8 mouse cellular contexts compared by ENCODE assay signal in the genomic region with DNA sequence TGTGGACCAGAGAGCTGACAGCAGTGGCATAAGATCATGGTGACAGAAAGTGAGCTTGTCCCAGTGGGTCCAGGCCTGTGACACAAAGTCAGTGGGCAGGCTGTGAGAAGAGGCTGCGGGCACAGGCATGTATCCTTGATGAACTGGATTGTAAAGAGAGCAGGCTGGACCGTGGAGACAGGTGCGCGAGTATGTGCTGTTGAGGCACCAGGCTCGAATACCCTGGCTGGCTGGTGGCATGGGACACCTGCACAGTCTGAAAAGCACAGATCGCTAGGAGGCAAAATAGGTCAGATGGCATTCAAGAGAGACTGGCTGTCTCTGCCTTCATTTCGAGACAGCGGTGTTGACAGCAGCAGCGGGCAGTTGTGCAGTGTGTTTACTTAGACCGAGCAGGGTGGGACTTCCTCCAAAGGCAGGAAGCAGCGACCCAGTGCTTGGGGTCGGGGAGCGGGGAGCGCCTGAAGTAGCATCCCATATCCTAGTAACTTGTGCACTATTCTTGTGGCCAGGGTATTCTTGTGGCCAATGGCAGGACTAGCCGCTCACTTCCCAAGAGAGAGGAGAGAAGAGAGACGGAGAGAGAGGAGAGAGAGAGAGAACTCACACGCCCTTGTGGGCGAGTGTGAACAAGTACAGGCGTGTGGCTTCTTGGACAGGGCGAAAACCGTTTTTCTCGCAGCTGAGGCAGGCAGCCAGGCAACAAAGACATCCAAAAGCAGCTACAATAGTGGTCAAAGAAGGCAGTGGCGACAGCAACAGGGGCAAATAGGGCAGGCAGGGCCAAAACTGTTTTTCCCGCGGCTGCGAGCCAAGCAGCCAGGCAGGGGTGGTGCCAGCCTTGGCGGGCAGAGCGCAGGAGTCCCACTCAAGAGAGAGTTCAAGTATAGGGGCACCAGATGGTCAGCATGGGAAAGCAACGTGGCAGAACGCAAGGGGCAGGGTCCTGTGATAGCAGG. TPM values are rescaled to one million over a fixed set of nuclear protein-coding genes. Genes with fewer than 3 reads are reported as not detected.
DNase-seq lines count a peak whose midpoint lies in the region; ATAC-seq and TF ChIP-seq lines count a peak whose summit lies in the region.

No protein-coding gene starts in this region.

- TF ChIP-seq CTCF in heart, postnatal 0 days (IDR thresholded peaks at IDR 0.05; ENCODE audit: low read depth) = no peak

- peak overlapping the region; percentile 65 for H3K9ac ChIP-seq in embryonic facial prominence, embryonic 14.5 days (ENCODE audit: low read depth, low read length)
- peak overlapping the region; percentile 50; the same call in 1 of the 2 replicates for H3K9ac ChIP-seq in heart, postnatal 0 days (replicated peaks; ENCODE audit: low read depth, low read length)
- peak overlapping the region; percentile 74 for H3K9ac ChIP-seq in liver, embryonic 16.5 days (ENCODE audit: low read depth, low read length)

- TF ChIP-seq EP300 in heart, postnatal 0 days (IDR thresholded peaks at IDR 0.05; ENCODE audit: low read depth) = no peak

- no peaks in the 10 kb centered on the region for H3K9me3 ChIP-seq in embryonic facial prominence, embryonic 14.5 days (ENCODE audit: control insufficient read depth, low read length)
- no peaks in the 10 kb centered on the region for H3K9me3 ChIP-seq in heart, postnatal 0 days (replicated peaks; ENCODE audit: control insufficient read depth, low read length)
- no peaks in the 10 kb centered on the region for H3K9me3 ChIP-seq in liver, embryonic 16.5 days (replicated peaks; ENCODE audit: control insufficient read depth, low read length)

- H3K4me3 ChIP-seq in embryonic facial prominence, embryonic 14.5 days (ENCODE audit: low read depth, low read length) = peak overlapping the region; percentile 40
- peak overlapping the region; percentile 49 for H3K4me3 ChIP-seq in heart, postnatal 0 days (ENCODE audit: low read depth, low read length)
- H3K4me3 ChIP-seq in liver, embryonic 16.5 days (ENCODE audit: low read depth, low read length) = peak overlapping the region; percentile 70

- peak; percentile 78 for ATAC-seq in embryonic facial prominence, embryonic 14.5 days (ENCODE audit: low read depth)
- ATAC-seq in heart, postnatal 0 days (ENCODE audit: insufficient read depth, low read depth) = peak; percentile 84
- peak; percentile 78 for ATAC-seq in liver, embryonic 16.5 days (ENCODE audit: low read depth)

- peak overlapping the region; percentile 92 for H3K4me2 ChIP-seq in embryonic facial prominence, embryonic 14.5 days (ENCODE audit: low read depth, low read length)
- H3K4me2 ChIP-seq in heart, postnatal 0 days (ENCODE audit: low read depth, low read length) = peak overlapping the region; percentile 82
- peak overlapping the region; percentile 87 for H3K4me2 ChIP-seq in liver, embryonic 16.5 days (ENCODE audit: low read depth, low read length)

- no peaks in the 10 kb centered on the region for H3K36me3 ChIP-seq in embryonic facial prominence, embryonic 14.5 days (ENCODE audit: control insufficient read depth, insufficient read depth, low read length)
- H3K36me3 ChIP-seq in heart, postnatal 0 days (replicated peaks; ENCODE audit: control insufficient read depth, insufficient read depth, low read length) = no peaks in the 10 kb centered on the region
- no peaks in the 10 kb centered on the region for H3K36me3 ChIP-seq in liver, embryonic 16.5 days (ENCODE audit: control insufficient read depth, insufficient read depth)

- H3K27ac ChIP-seq in embryonic facial prominence, embryonic 14.5 days (replicated peaks; ENCODE audit: low read depth, low read length) = no peak overlapping the region
- peak overlapping the region; percentile 40 for H3K27ac ChIP-seq in heart, postnatal 0 days (ENCODE audit: low read depth)
- H3K27ac ChIP-seq in liver, embryonic 16.5 days (ENCODE audit: low read length) = peak overlapping the region; percentile 69

- no peaks in the 10 kb centered on the region for H3K27me3 ChIP-seq in embryonic facial prominence, embryonic 14.5 days (replicated peaks; ENCODE audit: control insufficient read depth, insufficient read depth, low read length)
- no peaks in the 10 kb centered on the region for H3K27me3 ChIP-seq in heart, postnatal 0 days (ENCODE audit: control insufficient read depth, insufficient read depth, low read length)
- H3K27me3 ChIP-seq in liver, embryonic 16.5 days (ENCODE audit: control insufficient read depth, insufficient read depth, low read depth, low read length) = no peaks in the 10 kb centered on the region

- DNase-seq in right cerebral cortex, adult 18-20 months = peak; percentile 22
- no peak for DNase-seq in right cerebral cortex, postnatal 36 days (ENCODE audit: low spot score in 2 of 2)
- DNase-seq in embryonic facial prominence, embryonic 14.5 days (ENCODE audit: low spot score) = peak; percentile 39
- no peak for DNase-seq in heart, postnatal 0 days (ENCODE audit: low spot score)
- DNase-seq in kidney, postnatal 10 days = peak; percentile 71
- peak; percentile 54 for DNase-seq in neural tube, embryonic 10.5 days (ENCODE audit: extremely low spot score, low spot score)
- DNase-seq in testis, postnatal 14 days (ENCODE audit: low spot score) = peak; percentile 36

- 5% methylated on average over 30 of the region's 30 CpGs for WGBS in embryonic facial prominence, embryonic 14.5 days
- 5% methylated on average over 30 of the region's 30 CpGs for WGBS in heart, postnatal 0 days
- 6% methylated on average over 30 of the region's 30 CpGs for WGBS in liver, embryonic 16.5 days (ENCODE audit: insufficient replicate concordance)

- H3K4me1 ChIP-seq in embryonic facial prominence, embryonic 14.5 days (ENCODE audit: control insufficient read depth, insufficient read depth, low read length) = peaks cover 5% of the 10 kb centered on the region; the same call in 1 of the 2 replicates
- no peaks in the 10 kb centered on the region for H3K4me1 ChIP-seq in heart, postnatal 0 days (ENCODE audit: control insufficient read depth, insufficient read depth)
- H3K4me1 ChIP-seq in liver, embryonic 16.5 days (ENCODE audit: control insufficient read depth, low read depth, low read length) = peaks cover 14% of the 10 kb centered on the region

RNA-seq across cellular contexts. Expression of gene Slc25a21, which starts 14.4 kb away (rescaled TPM):
- 0.58 and 0.73 TPM in 2 replicates for polyA plus RNA-seq in embryonic facial prominence, embryonic 14.5 days (2014; fragmentation: Nextera tagmentation; extraction: Ambion mirVana)
- total RNA-seq in heart, postnatal 0 days (2014; rRNA removed; ENCODE audit: low replicate concordance) = not detected in 2 replicates
- polyA plus RNA-seq in heart, postnatal 0 days (2015; fragmentation: Nextera tagmentation; extraction: Ambion mirVana) = 0.05 and 0.31 TPM in 2 replicates
- 18.7 and 19.7 TPM in 2 replicates for polyA plus RNA-seq in liver, embryonic 16.5 days (2015; fragmentation: Nextera tagmentation; extraction: Ambion mirVana)

RNA-seq across cellular contexts. Expression of gene Prps1l3, which starts 18.6 kb away (rescaled TPM):
- polyA plus RNA-seq in embryonic facial prominence, embryonic 14.5 days (2014; fragmentation: Nextera tagmentation; extraction: Ambion mirVana) = 53.3 and 64.9 TPM in 2 replicates
- total RNA-seq in heart, postnatal 0 days (2014; rRNA removed; ENCODE audit: low replicate concordance) = 29.7 and 31.2 TPM in 2 replicates
- polyA plus RNA-seq in heart, postnatal 0 days (2015; fragmentation: Nextera tagmentation; extraction: Ambion mirVana) = 18.6 and 19.3 TPM in 2 replicates
- polyA plus RNA-seq in liver, embryonic 16.5 days (2015; fragmentation: Nextera tagmentation; extraction: Ambion mirVana) = 32.6 and 33.0 TPM in 2 replicates

RNA-seq across cellular contexts. Expression of gene Mipol1, which starts 18.6 kb away (rescaled TPM):
- polyA plus RNA-seq in embryonic facial prominence, embryonic 14.5 days (2014; fragmentation: Nextera tagmentation; extraction: Ambion mirVana) = 6.9 and 8.7 TPM in 2 replicates
- total RNA-seq in heart, postnatal 0 days (2014; rRNA removed; ENCODE audit: low replicate concordance) = 4.9 and 5.9 TPM in 2 replicates
- polyA plus RNA-seq in heart, postnatal 0 days (2015; fragmentation: Nextera tagmentation; extraction: Ambion mirVana) = 6.9 and 7.4 TPM in 2 replicates
- polyA plus RNA-seq in liver, embryonic 16.5 days (2015; fragmentation: Nextera tagmentation; extraction: Ambion mirVana) = 2.7 and 3.0 TPM in 2 replicates

Comparison
In these comparisons a context has a peak if more than half of its experiments do, and no peak if none do; other contexts are left out.
1. DNase-seq: peak in right cerebral cortex, adult 18-20 months (single experiment), embryonic facial prominence, embryonic 14.5 days (single experiment), kidney, postnatal 10 days (single experiment), neural tube, embryonic 10.5 days (single experiment) and testis, postnatal 14 days (single experiment); none in right cerebral cortex, postnatal 36 days (0 of 2) and heart, postnatal 0 days (single experiment).
2. RNA of gene Slc25a21, which starts 14.4 kb away (polyA plus RNA-seq): 18.7 to 19.7 TPM in liver, embryonic 16.5 days; 0.58 to 0.73 TPM in embryonic facial prominence, embryonic 14.5 days and 0.05 to 0.31 TPM in heart, postnatal 0 days; every median in the first group is over 10 times any median in the second.
3. Peak in every context shown above with its lines, with median percentiles within 50 percentile points of each other: ATAC-seq, H3K4me2 ChIP-seq, H3K4me3 ChIP-seq and H3K9ac ChIP-seq.